Mouse (Mus musculus) limb, embryonic 14.5 days (tissue): ENCODE measurements around the gene Gfy. TPM values are rescaled to one million over a fixed set of nuclear protein-coding genes. Genes with fewer than 3 reads are reported as not detected.
A peak's percentile ranks its signal among the peaks of the same experiment; 100 is the strongest.

Experiments used
- ATAC-seq: fragments of 200-750 bp; cut with Nextera tagmentation; 2 replicates; pipeline ENCODE4 v1.8.0; 2017; ENCODE audit warnings: low read depth, moderate number of reproducible peaks, moderate TSS enrichment; ENCODE audit not compliant: low FRiP score
- DNase-seq: peaks from one replicate; pipeline ENCODE4 v3.0.0-alpha.2; 2015; ENCODE audit warnings: low spot score
- H3K27ac ChIP-seq: fragments of 300-500 bp; sonication (generic); replicated peaks from 2 replicates; pipeline ENCODE4 v1.5.1; 2014; ENCODE audit warnings: low read depth, mild to moderate bottlenecking, low read length, moderate library complexity, mixed read lengths
- H3K27me3 ChIP-seq: fragments of 300-500 bp; sonication (generic); 2 replicates; pipeline ENCODE4 v1.6.1; 2014; ENCODE audit warnings: low read length, mixed read lengths; ENCODE audit not compliant: control insufficient read depth, insufficient read depth
- H3K36me3 ChIP-seq: fragments of 300-500 bp; sonication (generic); 2 replicates; pipeline ENCODE4 v1.6.1; 2014; ENCODE audit warnings: mild to moderate bottlenecking, low read length, moderate library complexity, mixed read lengths; ENCODE audit not compliant: control insufficient read depth, insufficient read depth
- H3K4me1 ChIP-seq: fragments of 300-500 bp; sonication (generic); 2 replicates; pipeline ENCODE4 v1.6.1; 2014; ENCODE audit warnings: antibody characterized with exemption, low read length, mixed read lengths; ENCODE audit not compliant: control insufficient read depth, insufficient read depth
- H3K4me2 ChIP-seq: fragments of 300-500 bp; sonication (generic); replicated peaks from 2 replicates; pipeline ENCODE4 v1.6.1; 2014; ENCODE audit warnings: low read depth, mild to moderate bottlenecking, low read length, moderate library complexity; ENCODE audit not compliant: severe bottlenecking
- H3K4me3 ChIP-seq: fragments of 300-500 bp; sonication (generic); replicated peaks from 2 replicates; pipeline ENCODE4 v1.5.1; 2014; ENCODE audit warnings: low read length
- H3K9ac ChIP-seq: fragments of 300-500 bp; sonication (generic); 2 replicates; pipeline ENCODE4 v1.6.1; 2014; ENCODE audit warnings: mild to moderate bottlenecking, low read depth, low read length, moderate library complexity; ENCODE audit not compliant: severe bottlenecking
- H3K9me3 ChIP-seq: fragments of 300-500 bp; sonication (generic); 2 replicates; pipeline ENCODE4 v1.6.1; 2016; ENCODE audit warnings: low read length; ENCODE audit not compliant: control insufficient read depth
- POLR2A ChIP-seq: fragments of 200-500 bp; IDR thresholded peaks from 2 replicates; pipeline ENCODE4 v1.8.0; 2012; ENCODE audit warnings: inconsistent platforms, mild to moderate bottlenecking, moderate library complexity, borderline replicate concordance; ENCODE audit not compliant: insufficient read depth, insufficient read length; ENCODE audit errors: extremely low read depth
- WGBS: fragments of 180-500 bp; shearing (Covaris S2); extraction: QIAGEN DNeasy Blood & Tissue Kit; methylation state at CpG from one replicate; pipeline ENCODE4 v1.1.7; 2014; 5-methylcytosine and 5-hydroxymethylcytosine counted together
- microRNA-seq: library from miRNA; unstranded; fragments of <30 nt; microRNA quantifications from one replicate; pipeline ENCODE4, GENCODE M21; 2016
- polyA plus RNA-seq, 2 experiments: library from polyadenylated mRNA; depleted of rRNA in 1 of 2; stranded (reverse) in 1 of 2; unstranded in 1 of 2; fragments of >200 nt; fragmentation: Nextera tagmentation in 1 of 2; extraction: Ambion mirVana in 1 of 2; gene quantifications; 2 replicates each; pipeline versions ENCODE4 v1.2.1 to v1.2.3; 2012 to 2014

The Gfy gene
- polyA plus RNA-seq, 2 experiments, result 0.09 TPM; not detected in 1

DNA sequence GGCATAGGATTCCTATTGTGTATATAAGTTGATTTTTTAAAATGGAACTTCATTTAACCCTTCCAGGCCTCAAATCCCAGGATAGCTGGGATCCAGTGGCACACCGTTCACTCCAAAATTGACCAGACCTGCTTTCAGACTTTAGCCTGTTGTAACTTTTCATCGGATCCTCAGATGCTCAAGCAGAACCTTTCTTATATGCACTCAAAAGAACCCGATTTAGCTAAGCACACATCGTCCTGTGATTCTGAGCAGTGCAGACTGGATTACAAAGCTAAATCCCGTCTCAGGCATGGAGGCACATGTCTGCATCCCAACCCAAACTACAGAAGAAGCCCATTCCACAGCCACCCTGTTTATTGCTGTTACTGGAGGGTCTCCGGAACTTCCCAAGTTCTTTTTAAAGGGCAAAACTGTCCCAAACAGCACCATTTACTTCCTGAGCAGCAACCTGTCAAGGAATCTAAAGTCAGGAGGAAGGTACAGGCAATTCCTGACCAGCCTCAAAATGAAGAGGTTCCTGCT, 51.6 kb downstream of the Gfy start:
- DNase-seq (no peak), ATAC-seq (no peak)
- Histone ChIP-seq H3K27me3 (no peaks in the 10 kb centered on the region), H3K4me3 (peak overlapping the region; percentile 96), H3K9ac (peak overlapping the region; percentile 99), H3K27ac (peak overlapping the region; percentile 91), H3K9me3 (no peaks in the 10 kb centered on the region), H3K36me3 (peaks cover 36% of the 10 kb centered on the region), H3K4me1 (peaks cover 31% of the 10 kb centered on the region), H3K4me2 (peak overlapping the region; percentile 90)
- 1% methylated on average over 6 of the region's 6 CpGs for WGBS
- TF ChIP-seq POLR2A, result no peak

DNA sequence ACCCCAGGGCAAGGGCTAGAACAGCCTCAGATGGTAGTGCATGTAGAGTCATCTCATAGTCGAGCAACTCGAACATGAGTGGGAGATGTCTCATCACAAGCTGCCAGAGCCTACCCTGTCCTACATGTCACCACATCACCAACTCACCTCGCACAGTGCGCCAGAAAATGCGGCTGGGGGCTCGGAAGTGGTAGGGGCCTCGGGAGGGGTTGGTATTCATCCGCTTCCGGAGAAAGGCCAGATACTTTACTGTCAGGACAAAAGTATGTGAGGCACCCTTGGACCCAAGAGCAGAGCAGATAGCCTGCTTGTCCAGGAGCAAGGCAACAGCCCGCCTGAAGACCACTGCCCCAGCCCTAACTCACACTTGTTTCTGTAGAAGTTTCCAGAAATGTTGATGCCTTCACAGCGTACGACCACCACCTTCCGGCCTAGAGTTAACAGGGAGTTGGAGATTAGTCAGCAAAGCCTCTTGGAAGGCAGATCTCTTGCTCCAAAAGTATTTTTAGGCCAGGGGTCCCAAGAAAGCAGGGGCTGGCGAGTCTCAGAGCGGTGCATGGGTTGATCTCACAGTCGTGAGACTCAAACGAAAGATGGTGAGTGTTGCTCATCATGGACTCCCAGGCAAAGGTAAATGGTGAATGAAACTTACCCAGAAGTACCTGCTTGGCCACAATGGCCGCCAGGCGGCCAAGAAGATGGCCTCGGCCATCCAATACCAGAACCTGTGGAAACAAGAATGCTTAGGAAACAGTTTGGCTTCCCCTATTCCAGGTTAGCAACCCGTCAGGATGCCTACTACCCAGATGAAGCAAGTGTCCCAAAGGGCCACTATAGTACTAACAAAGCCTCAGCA, 52.3 kb downstream of the Gfy start:
- H3K4me2 ChIP-seq, result peak overlapping the region; percentile 90
- peaks cover 43% of the 10 kb centered on the region for H3K36me3 ChIP-seq
- DNase-seq (no peak), ATAC-seq (no peak)
- peaks cover 32% of the 10 kb centered on the region for H3K4me1 ChIP-seq
- TF ChIP-seq POLR2A, result no peak
- H3K27me3 ChIP-seq, result no peaks in the 10 kb centered on the region
- peak overlapping the region; percentile 91 for H3K27ac ChIP-seq
- no peaks in the 10 kb centered on the region for H3K9me3 ChIP-seq
- 48% methylated on average over 21 of the region's 21 CpGs for WGBS
- peak overlapping the region; percentile 99 for H3K9ac ChIP-seq
- H3K4me3 ChIP-seq, result peak overlapping the region; percentile 96

Small RNAs within 50 kb of the gene (microRNA-seq; reads per million reads assigned to microRNA genes)
- 18.5 reads per million, percentile 29 among the genes with 10 or more reads in this experiment for gene Mir5121
- not detected for gene Mir7055

Other genes starting within 250 kb of the Gfy start
Only the 30 nearest of the 34 such genes appear.
- gene Cpt1c, start 204.7 kb downstream of the Gfy start, polyA plus RNA-seq (2012; rRNA removed), result 78.9 and 115 TPM in 2 replicates
- 26.3 and 33.6 TPM in 2 replicates for gene Cpt1c, start 204.7 kb downstream of the Gfy start, polyA plus RNA-seq (2014; fragmentation: Nextera tagmentation; extraction: Ambion mirVana)
- gene Prmt1, start 193.0 kb downstream of the Gfy start, polyA plus RNA-seq (2012; rRNA removed), result 607 and 720 TPM in 2 replicates
- gene Prmt1, start 193.0 kb downstream of the Gfy start, polyA plus RNA-seq (2014; fragmentation: Nextera tagmentation; extraction: Ambion mirVana), result 166 and 187 TPM in 2 replicates
- 142 and 168 TPM in 2 replicates for gene Irf3, start 181.9 kb downstream of the Gfy start, polyA plus RNA-seq (2012; rRNA removed)
- gene Irf3, start 181.9 kb downstream of the Gfy start, polyA plus RNA-seq (2014; fragmentation: Nextera tagmentation; extraction: Ambion mirVana), result 92.5 and 92.7 TPM in 2 replicates
- gene Bcl2l12, start 180.9 kb downstream of the Gfy start, polyA plus RNA-seq (2012; rRNA removed), result 81.3 and 104 TPM in 2 replicates
- 54.9 and 62.9 TPM in 2 replicates for gene Bcl2l12, start 180.9 kb downstream of the Gfy start, polyA plus RNA-seq (2014; fragmentation: Nextera tagmentation; extraction: Ambion mirVana)
- gene Scaf1, start 163.2 kb downstream of the Gfy start, polyA plus RNA-seq (2012; rRNA removed), result 114 and 135 TPM in 2 replicates
- 50.7 and 58.3 TPM in 2 replicates for gene Scaf1, start 163.2 kb downstream of the Gfy start, polyA plus RNA-seq (2014; fragmentation: Nextera tagmentation; extraction: Ambion mirVana)
- 53.8 and 60.9 TPM in 2 replicates for gene Rras, start 161.6 kb downstream of the Gfy start, polyA plus RNA-seq (2012; rRNA removed)
- gene Rras, start 161.6 kb downstream of the Gfy start, polyA plus RNA-seq (2014; fragmentation: Nextera tagmentation; extraction: Ambion mirVana), result 42.8 and 43.7 TPM in 2 replicates
- 25.2 and 26.8 TPM in 2 replicates for gene Prr12, start 126.7 kb downstream of the Gfy start, polyA plus RNA-seq (2012; rRNA removed)
- gene Prr12, start 126.7 kb downstream of the Gfy start, polyA plus RNA-seq (2014; fragmentation: Nextera tagmentation; extraction: Ambion mirVana), result 16.0 and 19.6 TPM in 2 replicates
- gene Nosip, start 117.1 kb downstream of the Gfy start, polyA plus RNA-seq (2012; rRNA removed), result 82.7 and 86.8 TPM in 2 replicates
- 68.1 and 69.6 TPM in 2 replicates for gene Nosip, start 117.1 kb downstream of the Gfy start, polyA plus RNA-seq (2014; fragmentation: Nextera tagmentation; extraction: Ambion mirVana)
- gene Prrg2, start 116.9 kb downstream of the Gfy start, polyA plus RNA-seq (2012; rRNA removed), result 50.4 and 54.1 TPM in 2 replicates
- gene Prrg2, start 116.9 kb downstream of the Gfy start, polyA plus RNA-seq (2014; fragmentation: Nextera tagmentation; extraction: Ambion mirVana), result 18.6 and 21.4 TPM in 2 replicates
- 679 and 759 TPM in 2 replicates for gene Rcn3, start 87.3 kb downstream of the Gfy start, polyA plus RNA-seq (2012; rRNA removed)
- 569 and 577 TPM in 2 replicates for gene Rcn3, start 87.3 kb downstream of the Gfy start, polyA plus RNA-seq (2014; fragmentation: Nextera tagmentation; extraction: Ambion mirVana)
- 56.1 and 64.6 TPM in 2 replicates for gene Fcgrt, start 75.7 kb downstream of the Gfy start, polyA plus RNA-seq (2012; rRNA removed)
- 88.4 and 89.0 TPM in 2 replicates for gene Fcgrt, start 75.7 kb downstream of the Gfy start, polyA plus RNA-seq (2014; fragmentation: Nextera tagmentation; extraction: Ambion mirVana)
- gene Rps11, start 55.1 kb downstream of the Gfy start, polyA plus RNA-seq (2012; rRNA removed), result 563 and 814 TPM in 2 replicates
- gene Rps11, start 55.1 kb downstream of the Gfy start, polyA plus RNA-seq (2014; fragmentation: Nextera tagmentation; extraction: Ambion mirVana), result 1,719 and 1,751 TPM in 2 replicates
- 3,691 and 3,912 TPM in 2 replicates for gene Rpl13a, start 50.8 kb downstream of the Gfy start, polyA plus RNA-seq (2012; rRNA removed)
- gene Rpl13a, start 50.8 kb downstream of the Gfy start, polyA plus RNA-seq (2014; fragmentation: Nextera tagmentation; extraction: Ambion mirVana), result 1,718 and 1,777 TPM in 2 replicates
- gene Gm45713, start 43.3 kb downstream of the Gfy start, polyA plus RNA-seq (2012; rRNA removed), result 0.31 TPM in 1 of 2 replicates, not detected in the other
- 0.39 and 1.4 TPM in 2 replicates for gene Gm45713, start 43.3 kb downstream of the Gfy start, polyA plus RNA-seq (2014; fragmentation: Nextera tagmentation; extraction: Ambion mirVana)
- gene Flt3l, start 43.1 kb downstream of the Gfy start, polyA plus RNA-seq (2012; rRNA removed), result 12.4 and 18.6 TPM in 2 replicates
- gene Flt3l, start 43.1 kb downstream of the Gfy start, polyA plus RNA-seq (2014; fragmentation: Nextera tagmentation; extraction: Ambion mirVana), result 2.2 and 3.3 TPM in 2 replicates
- 115 and 118 TPM in 2 replicates for gene Pih1d1, start 25.3 kb downstream of the Gfy start, polyA plus RNA-seq (2012; rRNA removed)
- 86.4 and 87.3 TPM in 2 replicates for gene Pih1d1, start 25.3 kb downstream of the Gfy start, polyA plus RNA-seq (2014; fragmentation: Nextera tagmentation; extraction: Ambion mirVana)
- 45.6 and 67.3 TPM in 2 replicates for gene Aldh16a1, start 25.0 kb downstream of the Gfy start, polyA plus RNA-seq (2012; rRNA removed)
- gene Aldh16a1, start 25.0 kb downstream of the Gfy start, polyA plus RNA-seq (2014; fragmentation: Nextera tagmentation; extraction: Ambion mirVana), result 40.0 and 47.7 TPM in 2 replicates
- 0.40 and 0.58 TPM in 2 replicates for gene Slc17a7, start 15.6 kb downstream of the Gfy start, polyA plus RNA-seq (2012; rRNA removed)
- 0.17 and 0.18 TPM in 2 replicates for gene Slc17a7, start 15.6 kb downstream of the Gfy start, polyA plus RNA-seq (2014; fragmentation: Nextera tagmentation; extraction: Ambion mirVana)
- gene Pth2, start 1.4 kb upstream of the Gfy start, polyA plus RNA-seq (2012; rRNA removed), result not detected in 2 replicates
- gene Pth2, start 1.4 kb upstream of the Gfy start, polyA plus RNA-seq (2014; fragmentation: Nextera tagmentation; extraction: Ambion mirVana), result not detected in 2 replicates
- gene Ccdc155, start 25.3 kb upstream of the Gfy start, polyA plus RNA-seq (2012; rRNA removed), result 1.4 and 1.5 TPM in 2 replicates
- 0.79 and 1.2 TPM in 2 replicates for gene Ccdc155, start 25.3 kb upstream of the Gfy start, polyA plus RNA-seq (2014; fragmentation: Nextera tagmentation; extraction: Ambion mirVana)
- 3.0 and 4.8 TPM in 2 replicates for gene Dkkl1, start 32.6 kb upstream of the Gfy start, polyA plus RNA-seq (2012; rRNA removed)
- gene Dkkl1, start 32.6 kb upstream of the Gfy start, polyA plus RNA-seq (2014; fragmentation: Nextera tagmentation; extraction: Ambion mirVana), result 9.0 and 14.8 TPM in 2 replicates
- gene Tead2, start 36.2 kb upstream of the Gfy start, polyA plus RNA-seq (2012; rRNA removed), result 450 and 560 TPM in 2 replicates
- 143 and 168 TPM in 2 replicates for gene Tead2, start 36.2 kb upstream of the Gfy start, polyA plus RNA-seq (2014; fragmentation: Nextera tagmentation; extraction: Ambion mirVana)
- 4.9 and 6.0 TPM in 2 replicates for gene Cd37, start 59.5 kb upstream of the Gfy start, polyA plus RNA-seq (2012; rRNA removed)
- 2.6 and 3.7 TPM in 2 replicates for gene Cd37, start 59.5 kb upstream of the Gfy start, polyA plus RNA-seq (2014; fragmentation: Nextera tagmentation; extraction: Ambion mirVana)
- gene Slc6a16, start 61.5 kb upstream of the Gfy start, polyA plus RNA-seq (2012; rRNA removed), result 0.18 and 0.29 TPM in 2 replicates
- gene Slc6a16, start 61.5 kb upstream of the Gfy start, polyA plus RNA-seq (2014; fragmentation: Nextera tagmentation; extraction: Ambion mirVana), result 0.21 TPM in 1 of 2 replicates, not detected in the other
- not detected in 2 replicates for gene Slc6a21, start 97.9 kb upstream of the Gfy start, polyA plus RNA-seq (2012; rRNA removed)
- not detected in 2 replicates for gene Slc6a21, start 97.9 kb upstream of the Gfy start, polyA plus RNA-seq (2014; fragmentation: Nextera tagmentation; extraction: Ambion mirVana)
- gene Trpm4, start 154.2 kb upstream of the Gfy start, polyA plus RNA-seq (2012; rRNA removed), result 42.6 and 46.1 TPM in 2 replicates
- 15.8 TPM in 2 replicates for gene Trpm4, start 154.2 kb upstream of the Gfy start, polyA plus RNA-seq (2014; fragmentation: Nextera tagmentation; extraction: Ambion mirVana)
- 9.5 and 17.9 TPM in 2 replicates for gene Hrc, start 155.7 kb upstream of the Gfy start, polyA plus RNA-seq (2012; rRNA removed)
- 4.1 and 5.9 TPM in 2 replicates for gene Hrc, start 155.7 kb upstream of the Gfy start, polyA plus RNA-seq (2014; fragmentation: Nextera tagmentation; extraction: Ambion mirVana)
- gene Ppfia3, start 187.4 kb upstream of the Gfy start, polyA plus RNA-seq (2012; rRNA removed), result 12.3 and 13.8 TPM in 2 replicates
- 8.4 and 9.0 TPM in 2 replicates for gene Ppfia3, start 187.4 kb upstream of the Gfy start, polyA plus RNA-seq (2014; fragmentation: Nextera tagmentation; extraction: Ambion mirVana)
- 4.1 and 4.7 TPM in 2 replicates for gene Lin7b, start 191.0 kb upstream of the Gfy start, polyA plus RNA-seq (2012; rRNA removed)
- 1.7 and 2.2 TPM in 2 replicates for gene Lin7b, start 191.0 kb upstream of the Gfy start, polyA plus RNA-seq (2014; fragmentation: Nextera tagmentation; extraction: Ambion mirVana)
- 539 and 694 TPM in 2 replicates for gene Snrnp70, start 216.2 kb upstream of the Gfy start, polyA plus RNA-seq (2012; rRNA removed)
- gene Snrnp70, start 216.2 kb upstream of the Gfy start, polyA plus RNA-seq (2014; fragmentation: Nextera tagmentation; extraction: Ambion mirVana), result 69.7 and 73.7 TPM in 2 replicates